Mouse (Mus musculus): ENCODE data around the gene Cplx2. TPM values are rescaled to one million over a fixed set of nuclear protein-coding genes. Genes with fewer than 3 reads are reported as not detected.

Gene Cplx2
- polyA plus RNA-seq, 1 experiment from 2014 or later, result 7.3 TPM

Other genes starting within 250 kb of the Cplx2 start
- gene Hrh2, start 179.2 kb upstream of the Cplx2 start, polyA plus RNA-seq (2015; fragmentation: Nextera tagmentation; extraction: Ambion mirVana), result 0.08 TPM in 1 of 2 replicates, not detected in the other
- gene Thoc3, start 97.5 kb downstream of the Cplx2 start, polyA plus RNA-seq (2015; fragmentation: Nextera tagmentation; extraction: Ambion mirVana), result 132 and 152 TPM in 2 replicates
- 16.3 and 17.2 TPM in 2 replicates for gene Simc1, start 132.4 kb downstream of the Cplx2 start, polyA plus RNA-seq (2015; fragmentation: Nextera tagmentation; extraction: Ambion mirVana)
- gene 4833439L19Rik, start 194.1 kb downstream of the Cplx2 start, polyA plus RNA-seq (2015; fragmentation: Nextera tagmentation; extraction: Ambion mirVana), result 150 and 153 TPM in 2 replicates
- 31.0 and 33.8 TPM in 2 replicates for gene Arl10, start 203.7 kb downstream of the Cplx2 start, polyA plus RNA-seq (2015; fragmentation: Nextera tagmentation; extraction: Ambion mirVana)
- gene Nop16, start 218.7 kb downstream of the Cplx2 start, polyA plus RNA-seq (2015; fragmentation: Nextera tagmentation; extraction: Ambion mirVana), result 97.5 and 113 TPM in 2 replicates
- 168 and 183 TPM in 2 replicates for gene Higd2a, start 218.9 kb downstream of the Cplx2 start, polyA plus RNA-seq (2015; fragmentation: Nextera tagmentation; extraction: Ambion mirVana)
- 38.0 and 39.1 TPM in 2 replicates for gene Cltb, start 240.0 kb downstream of the Cplx2 start, polyA plus RNA-seq (2015; fragmentation: Nextera tagmentation; extraction: Ambion mirVana)